Mouse (Mus musculus): ENCODE data around the gene Mobp. TPM values are rescaled to one million over a fixed set of nuclear protein-coding genes. Genes with fewer than 3 reads are reported as not detected.
"Not testable (repeated sequence)": the region's sequence is repeated elsewhere in the genome, so short reads cannot be mapped to it uniquely, and the experiment has no call there.

Mobp gene
- 566 and 676 TPM in 2 replicates for polyA plus RNA-seq (2012; rRNA removed)

- DNase-seq (ENCODE audit: extremely low spot score in 1 of 2, low spot score in 1 of 2) = peak in 1 of 2 experiments; percentile 26
Observed at GRCm38 (mm10) chr9:120149222-120149828, at the start of gene Mobp. Gene Mobp, plus strand, starts transcription at chr9:120149707.

- no peak for DNase-seq (ENCODE audit: extremely low spot score in 1 of 2, low spot score in 1 of 2)
Observed at GRCm38 (mm10) chr9:120101165-120101564, 48.3 kb upstream of the Mobp start.

- DNase-seq (ENCODE audit: extremely low spot score in 1 of 2, low spot score in 1 of 2) = not testable (repeated sequence)
Observed at GRCm38 (mm10) chr9:120108953-120109352, 40.6 kb upstream of the Mobp start.

- DNase-seq (ENCODE audit: extremely low spot score in 1 of 2, low spot score in 1 of 2) = peak; percentile 93 to 96
Observed at GRCm38 (mm10) chr9:120110211-120111018, 39.1 kb upstream of the Mobp start, which contains the start of gene Slc25a38. Gene Slc25a38, plus strand, starts transcription at chr9:120110374.

GRCm38 (mm10) chr9:120111156-120111945 is 38.2 kb upstream of the Mobp start:
- no peak for DNase-seq (ENCODE audit: extremely low spot score in 1 of 2, low spot score in 1 of 2)

- DNase-seq (ENCODE audit: extremely low spot score in 1 of 2, low spot score in 1 of 2) = no peak
Observed at GRCm38 (mm10) chr9:120112472-120112871, 37.0 kb upstream of the Mobp start.

- no peak for DNase-seq (ENCODE audit: extremely low spot score in 1 of 2, low spot score in 1 of 2)
Observed at GRCm38 (mm10) chr9:120113456-120113855, 36.1 kb upstream of the Mobp start.

- no peak for DNase-seq (ENCODE audit: extremely low spot score in 1 of 2, low spot score in 1 of 2)
Observed at GRCm38 (mm10) chr9:120114051-120114788, 35.3 kb upstream of the Mobp start.

- no peak for DNase-seq (ENCODE audit: extremely low spot score in 1 of 2, low spot score in 1 of 2)
Observed at GRCm38 (mm10) chr9:120114789-120115151, 34.7 kb upstream of the Mobp start.

- DNase-seq (ENCODE audit: extremely low spot score in 1 of 2, low spot score in 1 of 2) = no peak
Observed at GRCm38 (mm10) chr9:120115580-120115979, 33.9 kb upstream of the Mobp start.

GRCm38 (mm10) chr9:120116184-120116624 is 33.3 kb upstream of the Mobp start:
- DNase-seq (ENCODE audit: extremely low spot score in 1 of 2, low spot score in 1 of 2) = no peak

GRCm38 (mm10) chr9:120118212-120118611 is 31.3 kb upstream of the Mobp start:
- no peak for DNase-seq (ENCODE audit: extremely low spot score in 1 of 2, low spot score in 1 of 2)

GRCm38 (mm10) chr9:120120503-120120902 is 29.0 kb upstream of the Mobp start:
- no peak for DNase-seq (ENCODE audit: extremely low spot score in 1 of 2, low spot score in 1 of 2)

- DNase-seq (ENCODE audit: extremely low spot score in 1 of 2, low spot score in 1 of 2) = no peak
Observed at GRCm38 (mm10) chr9:120126868-120127267, 22.6 kb upstream of the Mobp start.

GRCm38 (mm10) chr9:120127538-120128251 is 21.8 kb upstream of the Mobp start, which contains the start of gene Rpsa:
Gene Rpsa, plus strand, starts transcription at chr9:120127689.
- peak; percentile 93 to 98 for DNase-seq (ENCODE audit: extremely low spot score in 1 of 2, low spot score in 1 of 2)

- no peak for DNase-seq (ENCODE audit: extremely low spot score in 1 of 2, low spot score in 1 of 2)
Observed at GRCm38 (mm10) chr9:120129276-120129675, 20.2 kb upstream of the Mobp start.

GRCm38 (mm10) chr9:120131784-120132288 is 17.7 kb upstream of the Mobp start:
- DNase-seq (ENCODE audit: extremely low spot score in 1 of 2, low spot score in 1 of 2) = no peak

- DNase-seq (ENCODE audit: extremely low spot score in 1 of 2, low spot score in 1 of 2) = no peak
Observed at GRCm38 (mm10) chr9:120132980-120133754, 16.3 kb upstream of the Mobp start.
